Mouse (Mus musculus): ENCODE results near the gene Lmo3. TPM values are rescaled to one million over a fixed set of nuclear protein-coding genes. Genes with fewer than 3 reads are reported as not detected.

Gene Lmo3
- polyA plus RNA-seq, 1 experiment from 2014 or later = 0.25 TPM

DNA sequence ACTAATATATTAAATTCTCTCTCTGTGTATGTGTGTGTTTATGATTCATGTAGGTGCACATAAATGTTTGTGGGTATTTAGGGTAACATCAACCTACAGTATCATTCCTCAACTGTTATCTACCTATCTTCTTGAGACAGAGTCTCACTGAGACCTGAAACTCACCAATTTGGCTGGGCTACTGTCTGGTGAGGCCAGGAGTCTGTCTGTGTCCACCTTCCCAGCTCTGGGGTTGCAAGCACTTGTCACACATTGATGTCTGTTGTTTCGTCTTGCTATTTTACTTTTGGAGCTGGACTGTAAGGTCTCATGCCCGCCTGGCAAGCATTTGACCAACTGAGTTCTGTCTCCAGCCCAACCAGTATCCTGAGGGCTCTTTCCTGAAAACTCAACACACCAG lies 210.6 kb downstream of the Lmo3 start:
- 57% methylated on average over 2 of the region's 2 CpGs for WGBS (ENCODE audit: insufficient replicate concordance)

DNA sequence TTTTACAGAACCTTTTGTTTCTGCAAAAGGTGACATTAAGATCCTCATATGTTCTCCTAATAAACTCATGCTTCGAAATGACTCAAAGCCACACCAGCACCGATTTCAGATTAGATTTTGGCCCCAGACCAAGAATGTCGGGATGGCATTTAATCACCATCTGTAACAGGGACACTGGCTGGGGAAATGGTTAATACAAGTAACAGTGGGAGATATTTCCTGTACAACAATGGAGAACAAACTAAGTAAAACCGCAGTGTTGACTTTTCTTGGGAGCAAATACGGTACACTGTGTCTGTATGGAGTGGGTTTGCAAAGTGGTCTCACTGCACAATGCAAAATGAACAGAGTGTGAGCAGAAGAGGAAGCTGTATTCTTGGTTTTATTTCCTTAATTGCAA lies 217.7 kb downstream of the Lmo3 start:
- no peaks in the 10 kb centered on the region for H3K4me1 ChIP-seq (replicated peaks)
- no peaks in the 10 kb centered on the region for H3K36me3 ChIP-seq (replicated peaks)
- H3K27ac ChIP-seq (replicated peaks) = no peak overlapping the region
- H3K27me3 ChIP-seq = no peaks in the 10 kb centered on the region
- no peak overlapping the region for H3K9ac ChIP-seq
- no peaks in the 10 kb centered on the region for H3K9me3 ChIP-seq (replicated peaks)
- H3K4me2 ChIP-seq = no peak overlapping the region
- no peak overlapping the region for H3K4me3 ChIP-seq (replicated peaks)
- ATAC-seq (ENCODE audit: insufficient read depth) = no peak
- WGBS (ENCODE audit: insufficient replicate concordance) = 25% methylated on average over 5 of the region's 5 CpGs

More for the DNA sequence above, 210.6 kb downstream of the Lmo3 start:
- H3K9me3 ChIP-seq (replicated peaks) = no peaks in the 10 kb centered on the region
- no peaks in the 10 kb centered on the region for H3K27me3 ChIP-seq
- H3K4me2 ChIP-seq = no peak overlapping the region
- H3K27ac ChIP-seq (replicated peaks) = no peak overlapping the region
- H3K4me3 ChIP-seq (replicated peaks) = no peak overlapping the region
- no peak overlapping the region for H3K9ac ChIP-seq
- H3K36me3 ChIP-seq (replicated peaks) = no peaks in the 10 kb centered on the region
- ATAC-seq (ENCODE audit: insufficient read depth) = no peak
- no peaks in the 10 kb centered on the region for H3K4me1 ChIP-seq (replicated peaks)

DNA sequence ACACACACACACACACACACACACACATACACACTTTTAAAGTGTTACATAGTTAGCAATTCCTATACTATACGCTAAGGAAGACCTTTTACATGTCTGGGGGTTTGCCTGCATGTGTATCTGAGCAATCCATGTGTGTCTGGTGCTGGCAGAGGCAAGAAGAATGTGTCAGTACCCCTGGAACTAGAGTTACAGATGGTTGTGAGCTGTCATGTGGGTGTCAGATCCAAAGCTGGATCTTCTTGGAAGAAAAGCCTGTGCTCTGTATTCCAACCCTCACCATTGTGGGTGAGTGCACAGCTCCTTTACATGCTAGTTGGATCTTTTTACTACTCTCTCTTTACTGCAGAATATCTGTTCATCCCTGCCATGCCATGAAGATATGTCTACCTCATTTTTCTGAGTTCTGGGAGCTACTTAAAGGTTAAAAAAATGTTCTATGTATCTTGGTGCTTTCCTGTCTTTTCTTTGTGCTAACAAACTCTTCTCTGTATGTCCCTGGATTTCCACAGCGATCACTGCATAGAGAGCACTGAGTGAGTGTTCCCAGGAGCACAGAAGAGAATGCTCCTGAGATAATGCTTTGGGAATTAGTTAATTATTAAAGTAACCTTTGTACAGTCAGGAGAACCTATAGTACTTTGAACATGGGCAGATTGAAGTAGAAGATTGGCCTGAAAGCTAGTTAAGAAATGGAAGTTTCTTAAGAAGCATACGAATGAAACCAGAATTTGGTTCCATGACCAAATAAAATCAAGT lies 231.0 kb downstream of the Lmo3 start:
- peak overlapping the region; percentile 29; the same call in 1 of the 2 replicates for H3K27ac ChIP-seq (replicated peaks)

DNA sequence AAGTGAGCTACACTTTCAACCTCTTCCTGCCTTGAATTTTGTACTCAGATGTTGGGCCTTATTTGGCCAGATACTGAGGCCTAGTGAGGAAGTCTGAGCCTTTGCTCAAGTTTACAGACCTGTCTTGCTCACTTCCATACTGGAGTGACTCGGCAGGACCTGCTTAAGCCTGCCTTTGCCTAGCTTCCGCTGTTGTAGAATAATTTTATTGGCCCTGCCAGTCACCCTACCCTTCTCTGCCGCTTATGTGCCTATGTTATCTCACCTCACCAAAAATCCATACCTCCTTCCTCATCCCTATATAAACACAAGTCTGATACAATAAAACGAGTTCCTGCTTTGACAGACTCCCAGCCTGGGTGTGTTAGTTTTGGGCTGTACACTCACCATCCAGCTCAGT lies 235.2 kb downstream of the Lmo3 start:
- no peaks in the 10 kb centered on the region for H3K4me1 ChIP-seq (replicated peaks)
- 54% methylated on average over 4 of the region's 4 CpGs for WGBS (ENCODE audit: insufficient replicate concordance)
- no peaks in the 10 kb centered on the region for H3K36me3 ChIP-seq (replicated peaks)
- no peaks in the 10 kb centered on the region; the same call in 1 of the 2 replicates for H3K9me3 ChIP-seq (replicated peaks)
- no peak overlapping the region for H3K27ac ChIP-seq (replicated peaks)
- H3K27me3 ChIP-seq = no peaks in the 10 kb centered on the region
- no peak overlapping the region for H3K4me3 ChIP-seq (replicated peaks)
- no peak overlapping the region for H3K9ac ChIP-seq
- H3K4me2 ChIP-seq = no peak overlapping the region
- ATAC-seq (ENCODE audit: insufficient read depth) = no peak

More for the DNA sequence above, 231.0 kb downstream of the Lmo3 start:
- peak; percentile 75 for ATAC-seq (ENCODE audit: insufficient read depth)
- H3K4me2 ChIP-seq = no peak overlapping the region
- H3K9me3 ChIP-seq (replicated peaks) = no peaks in the 10 kb centered on the region
- no peaks in the 10 kb centered on the region for H3K36me3 ChIP-seq (replicated peaks)
- H3K4me3 ChIP-seq (replicated peaks) = no peak overlapping the region
- H3K4me1 ChIP-seq (replicated peaks) = no peaks in the 10 kb centered on the region
- no peak overlapping the region for H3K9ac ChIP-seq
- H3K27me3 ChIP-seq = no peaks in the 10 kb centered on the region
- WGBS (ENCODE audit: insufficient replicate concordance) = 50% methylated on average over 3 of the region's 3 CpGs

DNA sequence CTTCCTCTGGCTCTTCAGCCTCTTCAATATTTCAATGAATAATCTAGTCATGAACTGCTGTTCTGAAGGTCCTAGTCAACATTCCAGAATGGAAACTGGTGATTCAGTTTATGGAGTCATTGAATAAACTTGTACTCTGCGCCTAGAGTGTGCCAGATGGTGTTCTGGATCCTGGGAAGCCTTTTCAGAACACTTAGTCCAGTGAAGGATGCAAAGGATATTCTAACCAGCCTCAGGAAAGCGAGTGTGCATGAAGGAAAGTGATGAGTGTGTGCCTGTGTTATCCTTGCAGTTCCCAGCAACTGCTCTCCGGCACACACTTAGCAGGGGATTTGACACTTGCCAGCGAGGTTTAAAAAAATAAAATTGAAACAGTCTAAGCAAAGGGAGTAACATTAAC lies 245.9 kb downstream of the Lmo3 start:
- H3K4me1 ChIP-seq (replicated peaks) = no peaks in the 10 kb centered on the region
- H3K9me3 ChIP-seq (replicated peaks) = no peaks in the 10 kb centered on the region
- ATAC-seq (ENCODE audit: insufficient read depth) = no peak
- no peak overlapping the region for H3K4me3 ChIP-seq (replicated peaks)
- H3K9ac ChIP-seq = no peak overlapping the region
- no peaks in the 10 kb centered on the region for H3K27me3 ChIP-seq
- WGBS (ENCODE audit: insufficient replicate concordance) = 50% methylated on average over 4 of the region's 4 CpGs
- H3K36me3 ChIP-seq (replicated peaks) = no peaks in the 10 kb centered on the region
- H3K4me2 ChIP-seq = no peak overlapping the region
- H3K27ac ChIP-seq (replicated peaks) = no peak overlapping the region

DNA sequence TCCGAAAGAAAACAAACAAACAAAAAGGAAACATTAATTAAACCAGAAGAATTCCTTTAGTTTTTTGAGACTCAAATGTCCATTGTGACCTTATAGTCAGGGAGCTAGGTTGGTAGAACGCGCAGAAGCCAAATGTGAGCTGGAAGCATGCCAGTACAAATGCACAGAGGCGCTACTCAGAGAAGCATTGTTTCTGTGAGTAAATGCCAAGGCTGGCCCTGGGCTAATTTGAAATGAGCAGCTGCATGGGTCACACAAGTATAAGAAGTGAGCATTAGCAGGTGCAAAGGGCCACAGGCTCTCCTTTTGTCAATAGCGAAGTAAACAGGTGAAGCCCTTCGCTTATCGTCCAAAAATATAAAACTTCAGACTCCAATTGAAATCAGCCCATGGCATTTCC lies 247.8 kb downstream of the Lmo3 start:
- H3K9ac ChIP-seq = no peak overlapping the region
- no peak overlapping the region for H3K4me3 ChIP-seq (replicated peaks)
- H3K9me3 ChIP-seq (replicated peaks) = no peaks in the 10 kb centered on the region
- no peak for ATAC-seq (ENCODE audit: insufficient read depth)
- H3K27me3 ChIP-seq = no peaks in the 10 kb centered on the region
- H3K27ac ChIP-seq (replicated peaks) = no peak overlapping the region
- H3K36me3 ChIP-seq (replicated peaks) = no peaks in the 10 kb centered on the region
- H3K4me2 ChIP-seq = no peak overlapping the region
- H3K4me1 ChIP-seq (replicated peaks) = no peaks in the 10 kb centered on the region
- WGBS (ENCODE audit: insufficient replicate concordance) = 78% methylated on average over 7 of the region's 7 CpGs

DNA sequence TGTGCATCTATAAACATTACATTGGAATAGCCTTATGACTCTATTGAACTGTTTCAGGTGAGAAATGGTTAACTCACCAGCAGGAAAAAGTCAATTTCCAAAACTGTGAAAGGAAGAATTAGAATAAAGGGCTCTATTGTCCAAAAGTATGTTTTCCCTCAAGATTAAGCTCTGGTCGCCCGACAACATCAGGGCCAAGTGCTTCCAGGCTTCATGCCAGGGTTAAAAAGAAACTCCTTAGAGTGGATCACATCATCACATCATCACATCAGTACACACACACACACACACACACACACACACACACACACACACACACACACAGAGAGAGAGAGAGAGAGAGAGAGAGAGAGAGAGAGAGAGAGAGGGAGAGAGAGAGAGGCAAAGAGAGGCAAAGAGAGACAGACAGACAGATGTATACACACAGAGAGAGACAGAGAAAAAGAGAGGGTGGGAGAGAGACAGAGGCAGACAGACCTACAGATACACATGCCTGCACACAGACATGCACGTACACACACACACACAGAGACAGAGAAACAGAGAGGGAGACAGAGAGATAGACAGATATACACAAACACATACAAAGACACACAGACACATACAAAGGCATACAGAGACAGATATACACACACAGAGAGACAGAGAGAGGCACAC lies 255.9 kb downstream of the Lmo3 start:
- no peak for ATAC-seq (ENCODE audit: insufficient read depth)
- 43% methylated on average over 3 of the region's 3 CpGs for WGBS (ENCODE audit: insufficient replicate concordance)
- no peak overlapping the region for H3K4me2 ChIP-seq

DNA sequence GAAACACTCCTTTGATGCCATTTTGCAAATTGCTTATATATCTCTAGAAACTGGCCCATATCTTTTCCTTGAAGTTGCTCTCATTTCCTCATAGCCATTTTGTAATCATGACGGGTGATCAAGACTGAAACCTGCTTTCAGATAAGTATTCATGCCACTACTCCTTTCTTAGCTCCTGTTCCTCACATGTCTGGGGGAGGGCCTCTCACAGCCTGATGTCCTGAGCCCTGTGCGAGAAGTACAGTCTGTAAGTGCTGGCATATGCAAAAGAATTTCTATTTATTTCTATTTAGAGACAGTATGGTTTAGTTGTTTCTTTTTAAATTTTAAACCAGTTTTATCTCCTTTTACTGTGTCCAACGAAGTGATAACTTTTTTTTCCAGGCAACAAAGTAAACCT lies 256.6 kb downstream of the Lmo3 start:
- ATAC-seq (ENCODE audit: insufficient read depth) = no peak
- no peak overlapping the region for H3K27ac ChIP-seq (replicated peaks)
- no peaks in the 10 kb centered on the region for H3K27me3 ChIP-seq
- H3K4me1 ChIP-seq (replicated peaks) = no peaks in the 10 kb centered on the region
- WGBS (ENCODE audit: insufficient replicate concordance) = 45% methylated on average over 3 of the region's 3 CpGs
- no peak overlapping the region for H3K4me3 ChIP-seq (replicated peaks)
- no peak overlapping the region for H3K9ac ChIP-seq
- H3K36me3 ChIP-seq (replicated peaks) = no peaks in the 10 kb centered on the region
- H3K4me2 ChIP-seq = no peak overlapping the region
- no peaks in the 10 kb centered on the region for H3K9me3 ChIP-seq (replicated peaks)

More for the DNA sequence above, 255.9 kb downstream of the Lmo3 start:
- Histone ChIP-seq H3K27ac (replicated peaks) (no peak overlapping the region), H3K4me3 (replicated peaks) (no peak overlapping the region), H3K9me3 (replicated peaks) (no peaks in the 10 kb centered on the region), H3K4me1 (replicated peaks) (no peaks in the 10 kb centered on the region), H3K27me3 (no peaks in the 10 kb centered on the region), H3K9ac (no peak overlapping the region), H3K36me3 (replicated peaks) (no peaks in the 10 kb centered on the region)

DNA sequence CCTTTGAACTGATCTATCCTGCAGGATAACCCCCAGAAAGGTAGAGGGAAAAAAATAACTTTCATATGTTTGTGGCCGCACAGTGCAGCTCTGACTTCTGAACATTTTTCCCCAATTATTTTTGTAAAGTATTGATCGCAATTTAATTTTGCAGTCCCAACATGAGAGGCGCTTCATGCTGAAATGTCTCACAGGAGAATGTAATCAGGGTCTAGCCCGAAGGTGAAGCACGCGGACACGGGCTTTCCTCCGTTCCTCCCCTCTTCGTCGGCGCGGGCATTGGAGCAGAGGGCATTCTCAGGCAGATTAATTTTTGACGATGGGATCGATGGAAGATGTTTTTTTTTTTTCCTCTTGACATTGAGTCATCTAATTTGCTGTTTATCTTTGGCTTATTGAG lies 258.4 kb downstream of the Lmo3 start:
- Histone ChIP-seq H3K9me3 (replicated peaks) (no peaks in the 10 kb centered on the region), H3K4me3 (replicated peaks) (no peak overlapping the region), H3K9ac (no peak overlapping the region), H3K4me2 (no peak overlapping the region), H3K27ac (replicated peaks) (no peak overlapping the region), H3K36me3 (replicated peaks) (no peaks in the 10 kb centered on the region), H3K27me3 (no peaks in the 10 kb centered on the region), H3K4me1 (replicated peaks) (no peaks in the 10 kb centered on the region)
- WGBS (ENCODE audit: insufficient replicate concordance) = 83% methylated on average over 14 of the region's 14 CpGs
- no peak for ATAC-seq (ENCODE audit: insufficient read depth)

DNA sequence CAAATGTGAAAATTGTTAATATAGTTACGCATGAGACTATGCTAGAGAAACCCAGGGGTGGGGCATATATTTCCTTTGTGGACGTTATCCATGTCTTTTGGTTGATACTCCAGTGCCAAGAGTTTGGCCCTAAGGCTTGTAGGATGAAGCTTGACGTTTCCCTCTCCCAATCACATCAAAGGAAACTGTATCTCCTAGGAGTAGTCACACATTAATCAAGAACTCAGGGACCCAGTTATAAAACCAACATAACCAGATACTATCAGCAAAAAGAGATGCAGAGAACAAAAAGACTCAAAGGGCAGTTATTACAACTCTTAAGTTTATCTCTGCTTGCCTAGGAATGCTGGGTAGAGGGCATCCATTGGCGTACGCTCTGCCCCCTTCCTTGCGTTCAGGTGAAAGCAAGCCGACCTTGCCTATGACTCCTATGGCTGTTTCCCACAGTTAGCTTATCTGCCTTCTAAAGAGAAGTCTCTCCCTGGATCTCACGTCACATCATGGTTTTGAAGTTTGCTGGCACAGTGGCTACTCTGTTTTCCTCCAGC lies 261.5 kb downstream of the Lmo3 start:
- Histone ChIP-seq H3K4me2 (no peak overlapping the region), H3K9me3 (replicated peaks) (no peaks in the 10 kb centered on the region), H3K27me3 (no peaks in the 10 kb centered on the region), H3K4me1 (replicated peaks) (no peaks in the 10 kb centered on the region), H3K4me3 (replicated peaks) (no peak overlapping the region), H3K27ac (replicated peaks) (no peak overlapping the region), H3K36me3 (replicated peaks) (no peaks in the 10 kb centered on the region), H3K9ac (no peak overlapping the region)
- WGBS (ENCODE audit: insufficient replicate concordance) = 64% methylated on average over 8 of the region's 8 CpGs
- no peak for ATAC-seq (ENCODE audit: insufficient read depth)

Data from liver, embryonic 15.5 days (tissue).